Mouse (Mus musculus): Measurements from ENCODE around the gene Pamr1. TPM values are rescaled to one million over a fixed set of nuclear protein-coding genes. Genes with fewer than 3 reads are reported as not detected.

Pamr1 gene
- 9.3 and 14.2 TPM in 2 replicates for polyA plus RNA-seq (2014; fragmentation: Nextera tagmentation; extraction: Ambion mirVana)

- peak within 1 kb of the TSS; percentile 36 for H3K4me3 ChIP-seq (ENCODE audit: low read depth, low read length)
- peak within 1 kb of the TSS; percentile 65 for H3K4me2 ChIP-seq (ENCODE audit: low read depth, low read length)
- ATAC-seq (ENCODE audit: low read depth) = peak; percentile 80
- no peak within 1 kb of the TSS for H3K27ac ChIP-seq (ENCODE audit: low read depth, low read length)
- peak within 1 kb of the TSS; percentile 53 for H3K9ac ChIP-seq (replicated peaks; ENCODE audit: low read depth, low read length)
- no peaks in the 10 kb centered on the region for H3K36me3 ChIP-seq (ENCODE audit: control insufficient read depth, insufficient read depth, low read length)
- H3K27me3 ChIP-seq (ENCODE audit: control insufficient read depth, insufficient read depth, low read length) = peaks cover 2% of the 10 kb centered on the region; the same call in 1 of the 2 replicates
- H3K4me1 ChIP-seq (ENCODE audit: control insufficient read depth, insufficient read depth, low read length) = peaks cover 8% of the 10 kb centered on the region; the same call in 1 of the 2 replicates
- 3% methylated on average over 26 of the region's 26 CpGs for WGBS
- no peaks in the 10 kb centered on the region for H3K9me3 ChIP-seq (ENCODE audit: control insufficient read depth, low read length)
These were observed at the start of gene Pamr1 for GRCm38 (mm10) chr2:102549611-102550266. TSS of gene Pamr1 (plus strand) at chr2:102550012.

GRCm38 (mm10) chr2:102507633-102508032, 42.2 kb upstream of the Pamr1 start:
- H3K4me2 ChIP-seq (ENCODE audit: low read depth, low read length) = no peak overlapping the region
- no peak overlapping the region for H3K9ac ChIP-seq (replicated peaks; ENCODE audit: low read depth, low read length)
- no peak overlapping the region for H3K4me3 ChIP-seq (ENCODE audit: low read depth, low read length)
- no peak for ATAC-seq (ENCODE audit: low read depth)
- no peaks in the 10 kb centered on the region for H3K36me3 ChIP-seq (ENCODE audit: control insufficient read depth, insufficient read depth, low read length)
- no peaks in the 10 kb centered on the region for H3K4me1 ChIP-seq (ENCODE audit: control insufficient read depth, insufficient read depth, low read length)
- no peaks in the 10 kb centered on the region for H3K9me3 ChIP-seq (ENCODE audit: control insufficient read depth, low read length)
- H3K27ac ChIP-seq (ENCODE audit: low read depth, low read length) = no peak overlapping the region
- WGBS = 14% methylated on average over 4 of the region's 4 CpGs
- no peaks in the 10 kb centered on the region for H3K27me3 ChIP-seq (ENCODE audit: control insufficient read depth, insufficient read depth, low read length)

GRCm38 (mm10) chr2:102508154-102508553, 41.7 kb upstream of the Pamr1 start:
- WGBS = 33% methylated on average over 1 of the region's 1 CpGs
- H3K27me3 ChIP-seq (ENCODE audit: control insufficient read depth, insufficient read depth, low read length) = no peaks in the 10 kb centered on the region
- H3K27ac ChIP-seq (ENCODE audit: low read depth, low read length) = no peak overlapping the region
- ATAC-seq (ENCODE audit: low read depth) = no peak
- H3K4me2 ChIP-seq (ENCODE audit: low read depth, low read length) = no peak overlapping the region
- H3K36me3 ChIP-seq (ENCODE audit: control insufficient read depth, insufficient read depth, low read length) = no peaks in the 10 kb centered on the region
- no peak overlapping the region for H3K4me3 ChIP-seq (ENCODE audit: low read depth, low read length)
- no peaks in the 10 kb centered on the region for H3K9me3 ChIP-seq (ENCODE audit: control insufficient read depth, low read length)
- no peak overlapping the region for H3K9ac ChIP-seq (replicated peaks; ENCODE audit: low read depth, low read length)
- no peaks in the 10 kb centered on the region for H3K4me1 ChIP-seq (ENCODE audit: control insufficient read depth, insufficient read depth, low read length)

- no peak for ATAC-seq (ENCODE audit: low read depth)
- no peaks in the 10 kb centered on the region for H3K9me3 ChIP-seq (ENCODE audit: control insufficient read depth, low read length)
- H3K27ac ChIP-seq (ENCODE audit: low read depth, low read length) = no peak overlapping the region
- H3K27me3 ChIP-seq (ENCODE audit: control insufficient read depth, insufficient read depth, low read length) = no peaks in the 10 kb centered on the region
- H3K4me3 ChIP-seq (ENCODE audit: low read depth, low read length) = no peak overlapping the region
- H3K36me3 ChIP-seq (ENCODE audit: control insufficient read depth, insufficient read depth, low read length) = no peaks in the 10 kb centered on the region
- no peak overlapping the region for H3K9ac ChIP-seq (replicated peaks; ENCODE audit: low read depth, low read length)
- no peak overlapping the region for H3K4me2 ChIP-seq (ENCODE audit: low read depth, low read length)
- no peaks in the 10 kb centered on the region for H3K4me1 ChIP-seq (ENCODE audit: control insufficient read depth, insufficient read depth, low read length)
These were observed 29.9 kb upstream of the Pamr1 start for GRCm38 (mm10) chr2:102519956-102520355.

- 59% methylated on average over 4 of the region's 4 CpGs for WGBS
- H3K4me2 ChIP-seq (ENCODE audit: low read depth, low read length) = no peak overlapping the region
- H3K36me3 ChIP-seq (ENCODE audit: control insufficient read depth, insufficient read depth, low read length) = no peaks in the 10 kb centered on the region
- H3K4me1 ChIP-seq (ENCODE audit: control insufficient read depth, insufficient read depth, low read length) = no peaks in the 10 kb centered on the region
- H3K4me3 ChIP-seq (ENCODE audit: low read depth, low read length) = no peak overlapping the region
- no peak overlapping the region for H3K9ac ChIP-seq (replicated peaks; ENCODE audit: low read depth, low read length)
- H3K27ac ChIP-seq (ENCODE audit: low read depth, low read length) = no peak overlapping the region
- no peaks in the 10 kb centered on the region for H3K27me3 ChIP-seq (ENCODE audit: control insufficient read depth, insufficient read depth, low read length)
- H3K9me3 ChIP-seq (ENCODE audit: control insufficient read depth, low read length) = no peaks in the 10 kb centered on the region
- ATAC-seq (ENCODE audit: low read depth) = peak; percentile 80
These were observed 22.2 kb upstream of the Pamr1 start for GRCm38 (mm10) chr2:102527563-102527962.

GRCm38 (mm10) chr2:102533437-102533836, 16.4 kb upstream of the Pamr1 start:
- H3K9me3 ChIP-seq (ENCODE audit: control insufficient read depth, low read length) = no peaks in the 10 kb centered on the region
- ATAC-seq (ENCODE audit: low read depth) = no peak
- H3K4me3 ChIP-seq (ENCODE audit: low read depth, low read length) = no peak overlapping the region
- WGBS = 81% methylated on average over 4 of the region's 4 CpGs
- H3K27me3 ChIP-seq (ENCODE audit: control insufficient read depth, insufficient read depth, low read length) = no peaks in the 10 kb centered on the region
- H3K9ac ChIP-seq (replicated peaks; ENCODE audit: low read depth, low read length) = no peak overlapping the region
- H3K27ac ChIP-seq (ENCODE audit: low read depth, low read length) = no peak overlapping the region
- H3K4me2 ChIP-seq (ENCODE audit: low read depth, low read length) = no peak overlapping the region
- H3K36me3 ChIP-seq (ENCODE audit: control insufficient read depth, insufficient read depth, low read length) = no peaks in the 10 kb centered on the region
- no peaks in the 10 kb centered on the region for H3K4me1 ChIP-seq (ENCODE audit: control insufficient read depth, insufficient read depth, low read length)

- Histone ChIP-seq H3K4me3 (ENCODE audit: low read depth, low read length) (no peak overlapping the region), H3K36me3 (ENCODE audit: control insufficient read depth, insufficient read depth, low read length) (no peaks in the 10 kb centered on the region), H3K4me2 (ENCODE audit: low read depth, low read length) (no peak overlapping the region), H3K27ac (ENCODE audit: low read depth, low read length) (no peak overlapping the region), H3K27me3 (ENCODE audit: control insufficient read depth, insufficient read depth, low read length) (no peaks in the 10 kb centered on the region), H3K9ac (replicated peaks; ENCODE audit: low read depth, low read length) (no peak overlapping the region), H3K9me3 (ENCODE audit: control insufficient read depth, low read length) (no peaks in the 10 kb centered on the region), H3K4me1 (ENCODE audit: control insufficient read depth, insufficient read depth, low read length) (no peaks in the 10 kb centered on the region)
- 77% methylated on average over 3 of the region's 3 CpGs for WGBS
- ATAC-seq (ENCODE audit: low read depth) = no peak
These were observed 13.0 kb upstream of the Pamr1 start for GRCm38 (mm10) chr2:102536766-102537165.

GRCm38 (mm10) chr2:102540438-102541230, 9.2 kb upstream of the Pamr1 start:
- Histone ChIP-seq H3K4me1 (ENCODE audit: control insufficient read depth, insufficient read depth, low read length) (no peaks in the 10 kb centered on the region), H3K27ac (ENCODE audit: low read depth, low read length) (no peak overlapping the region), H3K9ac (replicated peaks; ENCODE audit: low read depth, low read length) (no peak overlapping the region), H3K4me3 (ENCODE audit: low read depth, low read length) (no peak overlapping the region), H3K9me3 (ENCODE audit: control insufficient read depth, low read length) (no peaks in the 10 kb centered on the region), H3K4me2 (ENCODE audit: low read depth, low read length) (no peak overlapping the region), H3K36me3 (ENCODE audit: control insufficient read depth, insufficient read depth, low read length) (no peaks in the 10 kb centered on the region), H3K27me3 (ENCODE audit: control insufficient read depth, insufficient read depth, low read length) (no peaks in the 10 kb centered on the region)
- WGBS = 46% methylated on average over 11 of the region's 11 CpGs
- ATAC-seq (ENCODE audit: low read depth) = no peak

GRCm38 (mm10) chr2:102541404-102542125, 8.2 kb upstream of the Pamr1 start:
- H3K27me3 ChIP-seq (ENCODE audit: control insufficient read depth, insufficient read depth, low read length) = no peaks in the 10 kb centered on the region
- WGBS = 55% methylated on average over 4 of the region's 4 CpGs
- no peaks in the 10 kb centered on the region for H3K9me3 ChIP-seq (ENCODE audit: control insufficient read depth, low read length)

More at GRCm38 (mm10) chr2:102541404-102542125, 8.2 kb upstream of the Pamr1 start:
- ATAC-seq (ENCODE audit: low read depth) = no peak
- H3K36me3 ChIP-seq (ENCODE audit: control insufficient read depth, insufficient read depth, low read length) = no peaks in the 10 kb centered on the region
- H3K4me1 ChIP-seq (ENCODE audit: control insufficient read depth, insufficient read depth, low read length) = no peaks in the 10 kb centered on the region
- H3K4me3 ChIP-seq (ENCODE audit: low read depth, low read length) = no peak overlapping the region
- no peak overlapping the region for H3K9ac ChIP-seq (replicated peaks; ENCODE audit: low read depth, low read length)
- H3K27ac ChIP-seq (ENCODE audit: low read depth, low read length) = no peak overlapping the region
- H3K4me2 ChIP-seq (ENCODE audit: low read depth, low read length) = no peak overlapping the region

Measured in neural tube, embryonic 14.5 days (tissue).